Mouse (Mus musculus): ENCODE results near the gene Abr. TPM values are rescaled to one million over a fixed set of nuclear protein-coding genes. Genes with fewer than 3 reads are reported as not detected.

Gene Abr
- total and polyA plus RNA-seq, 2 experiments from 2014 or later = 87.5 to 211 TPM

GRCm38 (mm10) chr11:76588632-76589485 is 33.3 kb downstream of the Abr start:
- Histone ChIP-seq H3K27me3 (ENCODE audit: insufficient read depth, low read length) (no peaks in the 10 kb centered on the region), H3K36me3 (ENCODE audit: insufficient read depth, low read length) (no peaks in the 10 kb centered on the region), H3K9me3 (ENCODE audit: low read length) (no peaks in the 10 kb centered on the region), H3K4me1 (ENCODE audit: insufficient read depth, low read length) (no peaks in the 10 kb centered on the region), H3K27ac (no peak overlapping the region), H3K4me3 (ENCODE audit: low read length) (no peak overlapping the region), H3K9ac (replicated peaks; ENCODE audit: low read length) (no peak overlapping the region), H3K4me2 (ENCODE audit: low read depth, low read length) (no peak overlapping the region)
- no peak for TF ChIP-seq CTCF (IDR thresholded peaks at IDR 0.05; ENCODE audit: low read depth)
- ATAC-seq (no peak), DNase-seq (ENCODE audit: low spot score) (no peak)
- 51% methylated on average over 10 of the region's 10 CpGs for WGBS

DNA sequence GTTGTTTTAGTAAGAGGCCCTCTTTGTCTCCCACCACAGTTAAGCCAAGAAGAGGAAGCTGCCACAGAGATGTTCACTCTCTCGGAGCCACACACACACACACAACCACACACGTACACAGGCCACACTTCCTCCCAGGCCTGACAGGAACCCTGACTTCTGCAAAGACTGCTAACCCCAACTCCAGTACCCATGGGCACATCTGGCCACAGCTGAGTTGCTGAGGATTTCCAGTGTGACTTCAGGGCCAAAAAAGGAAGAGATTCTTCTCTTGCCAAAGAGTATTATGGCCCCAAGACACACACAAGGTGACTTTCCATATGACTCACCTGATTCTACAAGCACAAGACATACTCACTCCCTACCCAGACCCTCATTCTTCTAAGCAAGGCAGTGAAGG is 34.1 kb downstream of the Abr start:
- H3K27me3 ChIP-seq (ENCODE audit: insufficient read depth, low read length) = no peaks in the 10 kb centered on the region
- no peaks in the 10 kb centered on the region for H3K4me1 ChIP-seq (ENCODE audit: insufficient read depth, low read length)
- no peaks in the 10 kb centered on the region for H3K36me3 ChIP-seq (ENCODE audit: insufficient read depth, low read length)
- H3K9me3 ChIP-seq (ENCODE audit: low read length) = no peaks in the 10 kb centered on the region
- H3K9ac ChIP-seq (replicated peaks; ENCODE audit: low read length) = no peak overlapping the region
- no peak for ATAC-seq
- no peak for TF ChIP-seq CTCF (IDR thresholded peaks at IDR 0.05; ENCODE audit: low read depth)
- H3K27ac ChIP-seq = no peak overlapping the region
- no peak overlapping the region for H3K4me2 ChIP-seq (ENCODE audit: low read depth, low read length)
- no peak overlapping the region for H3K4me3 ChIP-seq (ENCODE audit: low read length)
- DNase-seq (ENCODE audit: low spot score) = no peak
- WGBS = 89% methylated on average over 2 of the region's 2 CpGs

- no peak for DNase-seq (ENCODE audit: low spot score)
- Histone ChIP-seq H3K27ac (no peak overlapping the region; the same call in 1 of the 2 replicates), H3K4me1 (ENCODE audit: insufficient read depth, low read length) (no peaks in the 10 kb centered on the region), H3K9ac (replicated peaks; ENCODE audit: low read length) (no peak overlapping the region), H3K27me3 (ENCODE audit: insufficient read depth, low read length) (no peaks in the 10 kb centered on the region), H3K9me3 (ENCODE audit: low read length) (no peaks in the 10 kb centered on the region), H3K36me3 (ENCODE audit: insufficient read depth, low read length) (no peaks in the 10 kb centered on the region), H3K4me3 (ENCODE audit: low read length) (no peak overlapping the region), H3K4me2 (ENCODE audit: low read depth, low read length) (no peak overlapping the region)
- no peak for ATAC-seq
- 0 out of 2 replicates have a peak, but pooled peaks have one; percentile 4 for TF ChIP-seq CTCF (IDR thresholded peaks at IDR 0.05; ENCODE audit: low read depth)
- WGBS = 81% methylated on average over 1 of the region's 1 CpGs
Observed at GRCm38 (mm10) chr11:76587333-76587732, 34.8 kb downstream of the Abr start.

- no peak for TF ChIP-seq CTCF (IDR thresholded peaks at IDR 0.05; ENCODE audit: low read depth)
- H3K9ac ChIP-seq (replicated peaks; ENCODE audit: low read length) = no peak overlapping the region
- no peaks in the 10 kb centered on the region for H3K27me3 ChIP-seq (ENCODE audit: insufficient read depth, low read length)
- H3K9me3 ChIP-seq (ENCODE audit: low read length) = no peaks in the 10 kb centered on the region
- H3K36me3 ChIP-seq (ENCODE audit: insufficient read depth, low read length) = no peaks in the 10 kb centered on the region
- H3K4me1 ChIP-seq (ENCODE audit: insufficient read depth, low read length) = no peaks in the 10 kb centered on the region
- no peak for ATAC-seq
- DNase-seq (ENCODE audit: low spot score) = no peak
- H3K4me2 ChIP-seq (ENCODE audit: low read depth, low read length) = no peak overlapping the region
- H3K4me3 ChIP-seq (ENCODE audit: low read length) = no peak overlapping the region
- H3K27ac ChIP-seq = no peak overlapping the region
- 70% methylated on average over 3 of the region's 3 CpGs for WGBS
Observed at GRCm38 (mm10) chr11:76586119-76586518, 36.0 kb downstream of the Abr start.

DNA sequence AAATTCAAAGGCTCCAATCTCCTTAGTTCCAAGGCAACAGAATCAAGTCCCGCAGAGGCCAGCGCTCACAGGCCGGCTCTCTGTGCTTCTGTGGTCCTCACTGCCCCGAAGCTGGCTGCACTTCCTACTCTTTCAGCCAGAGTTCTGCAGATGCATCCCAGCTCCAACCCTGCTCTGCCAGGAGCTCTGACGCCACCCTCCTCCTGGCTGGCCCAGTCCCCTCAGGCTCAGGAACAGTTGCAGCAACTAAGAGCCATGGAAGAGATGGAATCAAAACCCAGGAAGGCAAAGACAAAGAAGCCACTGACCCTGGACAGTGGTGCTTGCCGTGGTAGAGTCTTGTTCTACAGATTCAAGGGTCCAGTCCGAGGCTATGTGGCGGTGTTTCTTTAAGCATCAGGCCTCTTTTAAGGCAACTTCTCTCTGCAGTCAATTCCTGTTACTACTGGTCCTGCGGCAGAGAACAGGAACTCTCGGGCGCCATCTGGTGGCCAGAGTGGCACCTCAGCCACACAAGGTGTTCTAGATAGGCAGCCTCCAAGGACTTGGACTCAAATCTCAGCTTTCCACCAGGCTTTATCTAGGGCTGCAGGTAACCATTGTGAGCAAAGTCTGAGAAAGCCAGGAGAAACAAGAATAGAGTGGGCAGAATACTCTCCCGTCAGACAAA is 44.4 kb downstream of the Abr start:
- no peak overlapping the region for H3K4me3 ChIP-seq (ENCODE audit: low read length)
- ATAC-seq (peak; percentile 90), DNase-seq (ENCODE audit: low spot score) (peak; percentile 96)
- H3K27me3 ChIP-seq (ENCODE audit: insufficient read depth, low read length) = no peaks in the 10 kb centered on the region
- H3K27ac ChIP-seq = peak overlapping the region; percentile 60; the same call in 1 of the 2 replicates
- 0 out of 2 replicates have a peak, but pooled peaks cover 7% of the 10 kb centered on the region for H3K4me1 ChIP-seq (ENCODE audit: insufficient read depth, low read length)
- no peaks in the 10 kb centered on the region for H3K36me3 ChIP-seq (ENCODE audit: insufficient read depth, low read length)
- WGBS = 27% methylated on average over 12 of the region's 12 CpGs
- H3K4me2 ChIP-seq (ENCODE audit: low read depth, low read length) = no peak overlapping the region
- H3K9me3 ChIP-seq (ENCODE audit: low read length) = no peaks in the 10 kb centered on the region
- H3K9ac ChIP-seq (replicated peaks; ENCODE audit: low read length) = 0 out of 2 replicates have a peak overlapping the region, but pooled peaks have one; percentile 13
- peak; percentile 98 for TF ChIP-seq CTCF (IDR thresholded peaks at IDR 0.05; ENCODE audit: low read depth)

DNA sequence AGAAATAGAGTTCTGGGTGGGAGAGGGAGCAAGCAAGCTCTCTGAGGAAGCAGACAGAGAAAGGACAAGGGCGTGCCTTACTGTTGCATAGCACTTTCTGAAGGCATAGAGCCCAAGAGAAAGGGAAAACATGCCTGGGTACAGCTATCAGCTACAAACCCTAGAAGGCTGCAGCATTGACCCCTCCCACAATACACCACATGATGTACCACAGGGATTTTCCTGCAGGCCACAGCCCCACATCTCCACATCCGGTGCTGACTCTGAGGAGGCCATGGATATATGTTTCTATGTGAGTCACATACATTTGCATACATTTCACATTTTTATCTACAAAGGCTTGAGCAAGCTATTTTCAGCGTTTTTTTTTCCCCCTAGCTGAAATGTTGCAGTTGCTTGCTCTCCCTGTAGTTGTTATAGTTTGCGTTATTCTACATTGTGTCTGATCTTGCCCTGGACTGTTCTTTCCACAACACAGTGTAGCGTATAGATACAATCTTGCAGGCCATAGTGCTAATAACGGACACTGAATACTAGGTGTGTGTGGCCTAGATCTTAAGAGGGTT is 49.2 kb downstream of the Abr start:
- Histone ChIP-seq H3K36me3 (ENCODE audit: insufficient read depth, low read length) (no peaks in the 10 kb centered on the region), H3K9ac (replicated peaks; ENCODE audit: low read length) (no peak overlapping the region), H3K4me2 (ENCODE audit: low read depth, low read length) (no peak overlapping the region), H3K4me3 (ENCODE audit: low read length) (no peak overlapping the region), H3K27me3 (ENCODE audit: insufficient read depth, low read length) (no peaks in the 10 kb centered on the region), H3K4me1 (ENCODE audit: insufficient read depth, low read length) (peaks cover 27% of the 10 kb centered on the region), H3K27ac (no peak overlapping the region), H3K9me3 (ENCODE audit: low read length) (no peaks in the 10 kb centered on the region)
- TF ChIP-seq CTCF (IDR thresholded peaks at IDR 0.05; ENCODE audit: low read depth) = no peak
- no peak for ATAC-seq
- no peak for DNase-seq (ENCODE audit: low spot score)
- 80% methylated on average over 6 of the region's 6 CpGs for WGBS
